Mouse (Mus musculus): ENCODE measurements around the gene Hkdc1. TPM values are rescaled to one million over a fixed set of nuclear protein-coding genes. Genes with fewer than 3 reads are reported as not detected.
"Not testable (repeated sequence)": the region's sequence is repeated elsewhere in the genome, so short reads cannot be mapped to it uniquely, and the experiment has no call there.

The Hkdc1 gene
- 1 to 10 TPM in 1 of 2 experiments, under 1 TPM in 1; 0.82 to 1.1 TPM for total RNA-seq (2021)

- no peak for DNase-seq
- intact Hi-C loops (cut with DNase I): no loop called here
Observed at GRCm38 (mm10) chr10:62422255-62422654, at the start of gene Hkdc1. Gene Hkdc1, minus strand, starts transcription at chr10:62422491.

GRCm38 (mm10) chr10:62471105-62471504 lies 48.8 kb upstream of the Hkdc1 start:
- DNase-seq: no peak
- intact Hi-C loops (cut with DNase I): no loop called here

- intact Hi-C loops (cut with DNase I): no loop called here
- DNase-seq: no peak
Observed at GRCm38 (mm10) chr10:62469736-62470135, 47.4 kb upstream of the Hkdc1 start.

GRCm38 (mm10) chr10:62461321-62461720 lies 39.0 kb upstream of the Hkdc1 start:
- no peak for DNase-seq
- intact Hi-C loops (cut with DNase I): no loop called here

- intact Hi-C loops (cut with DNase I): not testable (repeated sequence)
Observed at GRCm38 (mm10) chr10:62452001-62452400, 29.7 kb upstream of the Hkdc1 start.

GRCm38 (mm10) chr10:62450280-62450640 lies 28.0 kb upstream of the Hkdc1 start:
- intact Hi-C loops (cut with DNase I): no loop called here
- no peak for DNase-seq

More at GRCm38 (mm10) chr10:62452001-62452400, 29.7 kb upstream of the Hkdc1 start:
- DNase-seq: not testable (repeated sequence)

GRCm38 (mm10) chr10:62449364-62450279 lies 27.3 kb upstream of the Hkdc1 start, which contains the start of the genes 4930507D05Rik and Supv3l1:
Gene 4930507D05Rik, plus strand, starts transcription at chr10:62449489.
Gene Supv3l1, minus strand, starts transcription at chr10:62449738.
- intact Hi-C loops (cut with DNase I): no loop called here
- DNase-seq: peak; percentile 92

GRCm38 (mm10) chr10:62430427-62430826 lies 8.1 kb upstream of the Hkdc1 start:
- DNase-seq: no peak
- intact Hi-C loops (cut with DNase I): loop anchor here (10.0 kb wide), 1 partner anchor 324 kb away; no protein-coding TSS in a partner anchor

GRCm38 (mm10) chr10:62425081-62425871 lies 3.0 kb upstream of the Hkdc1 start:
- DNase-seq: no peak
- intact Hi-C loops (cut with DNase I): no loop called here

- no peak for DNase-seq
- intact Hi-C loops (cut with DNase I): no loop called here
Observed at GRCm38 (mm10) chr10:62421127-62421526, 1.2 kb downstream of the Hkdc1 start.

- intact Hi-C loops (cut with DNase I): no loop called here
- no peak for DNase-seq
Observed at GRCm38 (mm10) chr10:62420399-62420798, 1.9 kb downstream of the Hkdc1 start.

GRCm38 (mm10) chr10:62419422-62419821 lies 2.9 kb downstream of the Hkdc1 start:
- intact Hi-C loops (cut with DNase I): no loop called here
- DNase-seq: no peak

GRCm38 (mm10) chr10:62418831-62419356 lies 3.4 kb downstream of the Hkdc1 start:
- DNase-seq: no peak
- intact Hi-C loops (cut with DNase I): no loop called here

GRCm38 (mm10) chr10:62413606-62413982 lies 8.7 kb downstream of the Hkdc1 start:
- intact Hi-C loops (cut with DNase I): loop anchor here (5.0 kb wide), 1 partner anchor 141 kb away; no protein-coding TSS in a partner anchor
- no peak for DNase-seq

- peak; percentile 17 for DNase-seq
- intact Hi-C loops (cut with DNase I): loop anchor here (5.0 kb wide), 1 partner anchor 141 kb away; no protein-coding TSS in a partner anchor
Observed at GRCm38 (mm10) chr10:62412906-62413605, 9.2 kb downstream of the Hkdc1 start.

GRCm38 (mm10) chr10:62411431-62412410 lies 10.6 kb downstream of the Hkdc1 start:
- DNase-seq: peak; percentile 19
- intact Hi-C loops (cut with DNase I): loop anchor here (5.0 kb wide), 1 partner anchor 139 kb away; no protein-coding TSS in a partner anchor

- intact Hi-C loops (cut with DNase I): loop anchor here (5.0 kb wide), 1 partner anchor 139 kb away; no protein-coding TSS in a partner anchor
- peak; percentile 74 for DNase-seq
Observed at GRCm38 (mm10) chr10:62410943-62411342, 11.3 kb downstream of the Hkdc1 start.

- no peak for DNase-seq
- intact Hi-C loops (cut with DNase I): loop anchor here (10.0 kb wide), 1 partner anchor 210 kb away; no protein-coding TSS in a partner anchor
Observed at GRCm38 (mm10) chr10:62404901-62405300, 17.4 kb downstream of the Hkdc1 start.

GRCm38 (mm10) chr10:62401641-62402111 lies 20.6 kb downstream of the Hkdc1 start:
- peak; percentile 57 for DNase-seq
- intact Hi-C loops (cut with DNase I): loop anchor here (10.0 kb wide), 1 partner anchor 207 kb away; no protein-coding TSS in a partner anchor
